Comparison of ENCODE assay signal across 8 mouse cellular contexts in the genomic region with DNA sequence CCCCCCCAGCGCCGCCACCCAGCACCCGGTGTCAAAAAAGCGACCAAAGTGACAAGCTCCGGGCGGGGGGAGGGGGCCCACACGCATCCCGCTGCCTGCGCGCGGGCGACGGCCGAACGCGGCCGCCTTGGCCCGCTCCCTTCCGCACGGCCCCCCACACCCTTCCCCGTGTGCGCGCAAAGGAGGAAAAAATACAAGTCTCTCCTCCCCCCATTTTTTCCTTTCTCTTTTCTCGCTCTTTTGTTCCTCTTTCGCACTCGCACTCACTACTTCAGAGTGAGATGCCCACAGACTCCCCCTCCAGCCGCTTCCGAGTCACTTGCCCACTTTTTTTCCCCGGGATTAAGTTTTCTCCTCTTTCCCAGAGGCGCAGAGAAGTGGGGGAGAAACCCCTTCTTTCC. TPM values are rescaled to one million over a fixed set of nuclear protein-coding genes. Genes with fewer than 3 reads are reported as not detected.
DNase-seq lines count a peak whose midpoint lies in the region; ATAC-seq and TF ChIP-seq lines count a peak whose summit lies in the region.

No protein-coding gene starts in this region.

- peak overlapping the region; percentile 86 for H3K4me3 ChIP-seq in liver, adult 2 months (ENCODE audit: insufficient read depth, low read depth, low read length)
- peak overlapping the region; percentile 89 for H3K4me3 ChIP-seq in forebrain, embryonic 12.5 days (replicated peaks)
- H3K4me3 ChIP-seq in limb, embryonic 15.5 days: peak overlapping the region; percentile 84

- under 1% methylated on average over 28 of the region's 30 CpGs for WGBS in liver, adult 2 months
- WGBS in forebrain, embryonic 12.5 days: under 1% methylated on average over 25 of the region's 30 CpGs
- WGBS in limb, embryonic 15.5 days: 2% methylated on average over 9 of the region's 30 CpGs

- peak; percentile 57 for ATAC-seq in forebrain, embryonic 12.5 days (ENCODE audit: low FRiP score)
- ATAC-seq in limb, embryonic 15.5 days (ENCODE audit: insufficient number of reproducible peaks, low FRiP score, low TSS enrichment, low read depth): 0 out of 2 replicates have a peak, but pooled peaks have one; percentile 0

- H3K27ac ChIP-seq in liver, adult 2 months (replicated peaks; ENCODE audit: insufficient read depth, low read depth, low read length): no peak overlapping the region
- H3K27ac ChIP-seq in forebrain, embryonic 12.5 days: peak overlapping the region; percentile 95
- H3K27ac ChIP-seq in limb, embryonic 15.5 days: peak overlapping the region; percentile 96

- no peak for DNase-seq in liver, adult 2 months (ENCODE audit: extremely low read depth, low read depth, low spot score)
- DNase-seq in liver (no peak), NIH3T3 (ENCODE audit: low read depth) (peak; percentile 42)
- peak; percentile 70 for DNase-seq in splenic B cell, adult 2 months (ENCODE audit: low read depth, low spot score)
- DNase-seq in gastrocnemius, postnatal 25 days: no peak
- no peak for DNase-seq in right cerebral cortex, postnatal 36 days (ENCODE audit: low spot score in 2 of 2)

- TF ChIP-seq CTCF in liver, adult 2 months (IDR thresholded peaks at IDR 0.05; ENCODE audit: low read depth, low read length): no peak

- H3K4me1 ChIP-seq in liver, adult 2 months (ENCODE audit: control insufficient read depth, insufficient read depth, low read length): peaks cover 6% of the 10 kb centered on the region
- peaks cover 24% of the 10 kb centered on the region for H3K4me1 ChIP-seq in forebrain, embryonic 12.5 days
- H3K4me1 ChIP-seq in limb, embryonic 15.5 days: peaks cover 12% of the 10 kb centered on the region

- H3K36me3 ChIP-seq in liver, adult 2 months (ENCODE audit: control insufficient read depth, insufficient read depth, low read length): no peaks in the 10 kb centered on the region
- H3K36me3 ChIP-seq in forebrain, embryonic 12.5 days (replicated peaks): no peaks in the 10 kb centered on the region
- H3K36me3 ChIP-seq in limb, embryonic 15.5 days: no peaks in the 10 kb centered on the region
- H3K36me3 ChIP-seq in splenic B cell, adult 2 months (ENCODE audit: control insufficient read depth, insufficient read depth, low read length, poor library complexity, severe bottlenecking): no peaks in the 10 kb centered on the region

- peak overlapping the region; percentile 89 for H3K9ac ChIP-seq in liver, adult 2 months (ENCODE audit: low read depth, low read length)
- H3K9ac ChIP-seq in forebrain, embryonic 12.5 days: peak overlapping the region; percentile 93
- peak overlapping the region; percentile 93 for H3K9ac ChIP-seq in limb, embryonic 15.5 days

- no peaks in the 10 kb centered on the region for H3K27me3 ChIP-seq in liver, adult 2 months (ENCODE audit: control insufficient read depth, insufficient read depth, low read length)
- no peaks in the 10 kb centered on the region for H3K27me3 ChIP-seq in forebrain, embryonic 12.5 days
- no peaks in the 10 kb centered on the region for H3K27me3 ChIP-seq in limb, embryonic 15.5 days
- no peaks in the 10 kb centered on the region for H3K27me3 ChIP-seq in splenic B cell, adult 2 months (ENCODE audit: control insufficient read depth, insufficient read depth, low read length, poor library complexity, severe bottlenecking)

- no peaks in the 10 kb centered on the region for H3K9me3 ChIP-seq in forebrain, embryonic 12.5 days
- H3K9me3 ChIP-seq in limb, embryonic 15.5 days: no peaks in the 10 kb centered on the region

- TF ChIP-seq POLR2A in liver, adult 2 months (IDR thresholded peaks at IDR 0.05; ENCODE audit: extremely low read depth, insufficient read depth, low read length): no peak

- H3K4me2 ChIP-seq in forebrain, embryonic 12.5 days: peak overlapping the region; percentile 82
- H3K4me2 ChIP-seq in limb, embryonic 15.5 days: peak overlapping the region; percentile 70

- H3K79me2 ChIP-seq in liver, adult 2 months (ENCODE audit: control insufficient read depth, insufficient read depth, low read length): no peaks in the 10 kb centered on the region

RNA-seq across cellular contexts. Expression of a gene that starts 0.4 kb away (rescaled TPM):
- 3.6 and 4.1 TPM in 2 replicates for total RNA-seq in liver, adult 2 months (2014; rRNA removed)
- 1.2 and 1.7 TPM in 2 replicates for polyA plus RNA-seq in liver, adult 2 months (2012; rRNA removed)
- 22.3 and 24.7 TPM in 2 replicates for polyA plus RNA-seq in forebrain, embryonic 12.5 days (2016; fragmentation: Nextera tagmentation; extraction: Ambion mirVana)
- polyA plus RNA-seq in limb, embryonic 15.5 days (2015; fragmentation: Nextera tagmentation; extraction: Ambion mirVana): 18.8 and 23.3 TPM in 2 replicates
- 1 to 10 TPM; 5.8 to 7.7 TPM for total RNA-seq in gastrocnemius, postnatal 25 days (2021)

Comparison
In these comparisons a context has a peak if more than half of its experiments do, and no peak if none do; other contexts are left out.
1. DNase-seq: peak in NIH3T3 (single experiment) and splenic B cell, adult 2 months (single experiment); none in liver, adult 2 months (single experiment), liver (single experiment), gastrocnemius, postnatal 25 days (single experiment) and right cerebral cortex, postnatal 36 days (0 of 2).
2. Peak in every context shown above with its lines, with median percentiles within 50 percentile points of each other: H3K4me3 ChIP-seq and H3K9ac ChIP-seq.